Mouse (Mus musculus) heart, embryonic 15.5 days (tissue): Measurements from ENCODE around the gene 4930407I10Rik. TPM values are rescaled to one million over a fixed set of nuclear protein-coding genes. Genes with fewer than 3 reads are reported as not detected.

Experiments
- ATAC-seq: fragments of 200-750 bp; cut with Nextera tagmentation; replicated peaks from 2 replicates; pipeline ENCODE4 v1.8.0; 2017; ENCODE audit warnings: low read depth, moderate TSS enrichment; ENCODE audit not compliant: insufficient number of reproducible peaks, insufficient read depth, low FRiP score
- H3K27ac ChIP-seq: fragments of 300-500 bp; sonication (generic); 2 replicates; pipeline ENCODE4 v1.5.1; 2015; ENCODE audit warnings: mild to moderate bottlenecking, inconsistent platforms
- H3K27me3 ChIP-seq: fragments of 300-500 bp; sonication (generic); 2 replicates; pipeline ENCODE4 v1.6.1; 2015; ENCODE audit warnings: inconsistent platforms
- H3K36me3 ChIP-seq: fragments of 300-500 bp; sonication (generic); 2 replicates; pipeline ENCODE4 v1.6.1; 2015; ENCODE audit warnings: mild to moderate bottlenecking, inconsistent platforms
- H3K4me1 ChIP-seq: fragments of 300-500 bp; sonication (generic); replicated peaks from 2 replicates; pipeline ENCODE4 v1.6.1; 2015; ENCODE audit warnings: inconsistent platforms
- H3K4me2 ChIP-seq: fragments of 300-500 bp; sonication (generic); 2 replicates; pipeline ENCODE4 v1.6.1; 2015; ENCODE audit warnings: inconsistent platforms, mild to moderate bottlenecking, moderate library complexity
- H3K4me3 ChIP-seq: fragments of 300-500 bp; sonication (generic); 2 replicates; pipeline ENCODE4 v1.5.1; 2015; ENCODE audit warnings: mild to moderate bottlenecking, inconsistent platforms
- H3K9ac ChIP-seq: fragments of 300-500 bp; sonication (generic); 2 replicates; pipeline ENCODE4 v1.6.1; 2015; ENCODE audit warnings: mild to moderate bottlenecking, inconsistent platforms
- H3K9me3 ChIP-seq: fragments of 300-500 bp; sonication (generic); replicated peaks from 2 replicates; pipeline ENCODE4 v1.6.1; 2016; ENCODE audit warnings: inconsistent platforms
- WGBS: fragments of 180-500 bp; shearing (Covaris S2); methylation state at CpG from one replicate; pipeline ENCODE4 v1.1.7; 2015; ENCODE audit warnings: mixed read lengths; 5-methylcytosine and 5-hydroxymethylcytosine counted together
- polyA plus RNA-seq: library from polyadenylated mRNA; unstranded; fragments of >200 nt; fragmentation: Nextera tagmentation; extraction: Ambion mirVana; gene quantifications from 2 replicates; pipeline ENCODE4 v1.2.1, GENCODE M21; 2015

Gene 4930407I10Rik
- polyA plus RNA-seq, 1 experiment from 2014 or later: not detected

DNA sequence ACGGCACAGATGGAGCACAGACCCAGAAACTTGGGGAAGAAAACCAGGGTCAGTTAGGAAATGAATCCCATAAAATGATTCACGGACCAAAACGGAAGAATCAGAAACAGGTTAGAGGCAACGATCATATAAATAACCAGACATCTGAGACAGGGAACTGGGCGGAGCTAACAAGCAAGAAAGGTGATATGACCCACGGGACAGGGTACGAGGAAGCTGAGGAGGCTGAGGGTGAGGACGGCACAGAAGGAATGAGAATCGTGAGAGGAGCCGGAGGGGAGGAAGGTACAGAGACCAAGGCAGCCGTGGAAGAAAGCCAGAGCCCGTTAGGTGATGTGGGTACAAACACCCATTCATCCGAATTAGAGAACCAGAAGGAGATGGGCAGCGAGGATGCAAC lies 5.0 kb downstream of the 4930407I10Rik start:
- Histone ChIP-seq H3K9me3 (no peaks in the 10 kb centered on the region), H3K4me2 (no peak overlapping the region), H3K27ac (no peak overlapping the region), H3K9ac (no peak overlapping the region), H3K36me3 (no peaks in the 10 kb centered on the region), H3K27me3 (peaks cover 60% of the 10 kb centered on the region), H3K4me1 (no peaks in the 10 kb centered on the region), H3K4me3 (no peak overlapping the region)
- 59% methylated on average over 14 of the region's 14 CpGs for WGBS
- ATAC-seq: no peak

DNA sequence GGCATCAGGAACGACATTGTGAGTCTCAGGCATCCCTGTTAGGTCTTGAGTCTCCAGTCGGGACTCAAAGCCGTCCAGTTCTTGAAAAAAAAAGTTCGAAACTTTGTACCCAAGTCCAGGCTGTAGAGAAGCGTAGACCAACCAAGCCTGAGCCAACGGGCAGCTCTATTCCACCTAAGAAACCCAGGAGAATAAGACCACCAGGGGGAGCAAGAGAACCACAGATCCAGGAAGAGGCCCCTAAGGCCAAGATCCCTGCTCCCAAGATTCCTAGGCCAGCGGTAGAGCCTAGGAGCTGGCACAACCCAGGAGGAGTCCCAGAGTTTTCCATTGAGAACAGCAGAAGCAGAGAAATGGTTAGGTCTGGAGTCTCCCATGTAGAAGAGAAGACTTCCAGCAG lies 6.6 kb downstream of the 4930407I10Rik start:
- Histone ChIP-seq H3K4me2 (no peak overlapping the region), H3K9ac (no peak overlapping the region), H3K4me1 (peaks cover 5% of the 10 kb centered on the region; the same call in 1 of the 2 replicates), H3K4me3 (no peak overlapping the region), H3K27me3 (peaks cover 76% of the 10 kb centered on the region), H3K36me3 (no peaks in the 10 kb centered on the region), H3K9me3 (no peaks in the 10 kb centered on the region), H3K27ac (no peak overlapping the region)
- WGBS: 14% methylated on average over 7 of the region's 7 CpGs
- no peak for ATAC-seq

DNA sequence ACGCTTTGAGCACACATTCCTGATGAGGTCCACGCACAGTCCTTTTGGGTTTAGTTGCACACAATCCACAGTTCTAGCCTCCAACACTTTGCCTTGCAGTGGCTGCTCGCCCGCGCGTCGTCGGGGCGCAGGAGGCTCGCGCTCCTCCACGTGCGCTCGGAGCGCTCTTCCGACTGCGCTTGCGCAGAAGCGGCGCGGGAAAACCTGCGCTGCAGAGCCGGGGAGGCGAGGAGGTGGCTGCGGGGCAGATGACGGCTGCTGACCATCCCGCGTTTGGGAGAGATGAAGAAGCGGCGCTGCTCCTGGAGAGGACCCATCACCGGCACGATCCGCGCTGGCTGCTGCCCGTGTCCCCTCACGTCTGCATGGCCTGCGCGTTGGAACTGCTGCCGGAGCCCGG lies 10.9 kb downstream of the 4930407I10Rik start, which contains the start of gene Mei1:
Gene Mei1, plus strand, starts transcription at position 99 of the 400 bp plus-strand sequence.
- Histone ChIP-seq H3K4me3 (peak within 1 kb of the TSS; percentile 24), H3K27me3 (peaks cover 59% of the 10 kb centered on the region), H3K27ac (no peak within 1 kb of the TSS), H3K4me2 (peak within 1 kb of the TSS; percentile 49), H3K36me3 (no peaks in the 10 kb centered on the region), H3K4me1 (peaks cover 5% of the 10 kb centered on the region; the same call in 1 of the 2 replicates), H3K9ac (no peak within 1 kb of the TSS), H3K9me3 (no peaks in the 10 kb centered on the region)
- 18% methylated on average over 40 of the region's 40 CpGs for WGBS
- no peak for ATAC-seq

DNA sequence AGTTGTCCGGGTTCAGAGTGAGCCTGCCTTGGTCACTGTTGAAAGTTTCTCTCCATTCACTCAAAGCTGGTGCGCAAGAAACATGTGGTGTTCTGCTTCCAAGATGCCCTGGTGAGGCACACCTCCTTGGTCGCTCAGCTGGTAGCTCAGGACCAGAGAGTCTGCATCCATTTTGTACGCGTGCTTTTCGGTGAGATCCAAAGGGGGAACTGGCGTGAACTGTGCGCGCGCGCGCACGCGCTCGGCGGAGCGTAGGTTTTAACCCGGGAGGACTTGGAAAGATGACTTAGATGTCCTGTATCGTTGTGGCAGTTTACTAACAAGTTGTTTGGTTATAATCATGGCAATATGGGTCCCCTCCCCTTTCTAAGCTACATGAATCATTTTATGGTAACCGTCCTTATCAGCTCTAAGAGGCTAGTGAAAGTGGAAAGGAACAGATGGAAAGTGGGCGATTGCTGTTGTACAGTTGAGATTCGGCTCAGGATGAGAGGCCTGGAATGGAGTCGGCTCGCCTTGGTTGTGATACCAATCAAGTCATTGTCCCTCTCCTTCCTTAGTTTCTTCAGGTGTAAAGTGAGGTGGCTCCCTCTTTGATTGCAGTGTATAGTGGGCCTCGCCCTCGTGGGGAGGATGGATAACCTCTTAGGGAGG lies 13.0 kb downstream of the 4930407I10Rik start:
- Histone ChIP-seq H3K27me3 (peaks cover 50% of the 10 kb centered on the region), H3K4me1 (peaks cover 5% of the 10 kb centered on the region; the same call in 1 of the 2 replicates), H3K27ac (no peak overlapping the region), H3K9me3 (no peaks in the 10 kb centered on the region), H3K4me2 (no peak overlapping the region), H3K9ac (no peak overlapping the region), H3K4me3 (no peak overlapping the region), H3K36me3 (no peaks in the 10 kb centered on the region)
- no peak for ATAC-seq
- WGBS: 86% methylated on average over 26 of the region's 26 CpGs

DNA sequence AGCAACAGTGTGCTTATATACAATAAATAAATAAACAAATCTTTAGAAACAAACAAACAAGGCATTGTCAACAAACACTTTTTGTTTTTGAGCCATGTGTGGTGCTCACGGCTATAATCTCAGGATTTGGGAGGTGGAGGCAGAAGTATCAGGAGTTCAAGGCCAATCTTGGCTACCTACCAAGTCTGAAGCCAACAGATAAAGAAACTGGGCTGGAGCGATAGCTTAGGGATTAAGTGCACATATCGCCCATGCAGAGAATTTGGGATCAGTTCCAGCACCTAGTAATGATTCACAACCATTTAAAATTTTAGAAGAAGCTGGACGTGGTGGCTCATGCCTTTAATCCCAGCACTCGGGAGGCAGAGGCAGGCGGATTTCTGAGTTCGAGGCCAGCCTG lies 14.5 kb downstream of the 4930407I10Rik start:
- Histone ChIP-seq H3K27me3 (peaks cover 39% of the 10 kb centered on the region), H3K9me3 (no peaks in the 10 kb centered on the region), H3K36me3 (no peaks in the 10 kb centered on the region), H3K4me1 (peaks cover 5% of the 10 kb centered on the region; the same call in 1 of the 2 replicates), H3K4me2 (no peak overlapping the region), H3K27ac (no peak overlapping the region), H3K9ac (no peak overlapping the region), H3K4me3 (no peak overlapping the region)
- WGBS: 64% methylated on average over 7 of the region's 7 CpGs
- ATAC-seq: no peak

DNA sequence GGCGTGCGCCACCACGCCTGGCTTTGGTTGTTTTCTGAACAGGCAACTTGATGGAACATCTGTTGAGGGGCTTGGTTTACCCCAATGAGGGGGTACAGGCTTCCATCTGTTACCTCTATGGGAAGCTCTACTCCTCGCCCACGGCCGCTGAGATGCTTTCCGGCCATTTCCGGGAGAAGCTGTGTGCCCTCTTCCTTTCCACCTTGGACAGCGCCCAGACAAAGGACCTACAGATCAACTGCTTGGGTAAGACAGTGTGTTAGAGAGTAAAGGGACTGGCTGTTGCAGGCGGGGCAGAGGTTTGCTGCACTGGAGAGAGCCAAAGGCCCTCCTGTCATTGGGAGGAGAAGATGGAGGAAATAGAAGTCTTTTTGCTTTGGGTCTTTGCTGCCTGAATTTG lies 20.9 kb downstream of the 4930407I10Rik start:
- no peak overlapping the region for H3K4me2 ChIP-seq
- H3K4me1 ChIP-seq: no peaks in the 10 kb centered on the region
- ATAC-seq: no peak
- peaks cover 17% of the 10 kb centered on the region for H3K27me3 ChIP-seq
- H3K9ac ChIP-seq: no peak overlapping the region
- no peak overlapping the region for H3K4me3 ChIP-seq
- 46% methylated on average over 10 of the region's 10 CpGs for WGBS
- H3K27ac ChIP-seq: no peak overlapping the region
- H3K36me3 ChIP-seq: no peaks in the 10 kb centered on the region
- no peaks in the 10 kb centered on the region for H3K9me3 ChIP-seq

DNA sequence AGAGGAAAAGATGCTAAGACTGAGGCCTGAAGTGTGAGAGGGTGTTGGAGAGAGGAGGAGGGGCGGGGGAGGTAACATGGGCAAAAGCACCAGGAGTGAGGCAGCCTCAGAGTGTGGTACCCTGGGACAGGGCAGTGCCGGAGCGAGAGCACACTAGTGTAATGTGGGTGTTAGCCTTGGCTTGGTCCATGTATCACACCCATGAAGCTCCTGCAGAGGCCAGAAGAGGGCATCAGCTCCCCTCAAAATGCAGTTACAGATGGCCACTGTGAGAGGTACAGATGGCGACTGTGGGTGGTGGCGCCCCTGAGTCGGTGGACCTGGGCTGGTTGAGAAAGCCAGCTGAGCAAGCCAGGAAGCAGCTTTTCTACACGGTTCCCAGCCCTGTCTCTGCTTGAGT lies 22.2 kb downstream of the 4930407I10Rik start:
- no peak overlapping the region for H3K4me2 ChIP-seq
- peaks cover 23% of the 10 kb centered on the region for H3K27me3 ChIP-seq
- H3K36me3 ChIP-seq: no peaks in the 10 kb centered on the region
- no peaks in the 10 kb centered on the region for H3K4me1 ChIP-seq
- 21% methylated on average over 7 of the region's 7 CpGs for WGBS
- H3K27ac ChIP-seq: no peak overlapping the region
- no peaks in the 10 kb centered on the region for H3K9me3 ChIP-seq
- H3K9ac ChIP-seq: no peak overlapping the region
- no peak for ATAC-seq
- H3K4me3 ChIP-seq: no peak overlapping the region

DNA sequence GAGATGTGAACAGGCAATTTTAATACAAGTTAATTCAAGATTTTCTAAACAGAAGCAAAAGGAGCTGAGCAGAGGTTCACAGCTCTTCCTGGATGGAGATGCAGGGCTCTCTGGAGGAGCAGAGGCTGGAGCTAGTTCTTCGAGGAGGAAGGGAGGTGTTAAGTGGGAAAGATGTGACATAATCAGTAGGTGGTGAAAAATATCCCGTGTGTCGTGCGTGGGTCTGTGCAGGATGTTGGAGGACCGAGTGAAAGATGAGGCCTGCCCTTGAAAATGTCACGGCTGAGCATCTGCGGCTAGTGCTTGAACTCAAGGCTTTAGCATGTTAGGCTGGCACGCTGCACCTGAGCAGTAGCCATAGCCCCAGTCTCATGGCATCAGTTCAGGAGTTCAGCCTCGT lies 26.7 kb downstream of the 4930407I10Rik start:
- H3K9ac ChIP-seq: no peak overlapping the region
- no peak for ATAC-seq
- H3K4me2 ChIP-seq: no peak overlapping the region
- H3K4me3 ChIP-seq: no peak overlapping the region
- no peak overlapping the region for H3K27ac ChIP-seq
- peaks cover 32% of the 10 kb centered on the region for H3K27me3 ChIP-seq
- H3K4me1 ChIP-seq: no peaks in the 10 kb centered on the region
- WGBS: 70% methylated on average over 9 of the region's 9 CpGs
- H3K36me3 ChIP-seq: no peaks in the 10 kb centered on the region
- no peaks in the 10 kb centered on the region for H3K9me3 ChIP-seq

DNA sequence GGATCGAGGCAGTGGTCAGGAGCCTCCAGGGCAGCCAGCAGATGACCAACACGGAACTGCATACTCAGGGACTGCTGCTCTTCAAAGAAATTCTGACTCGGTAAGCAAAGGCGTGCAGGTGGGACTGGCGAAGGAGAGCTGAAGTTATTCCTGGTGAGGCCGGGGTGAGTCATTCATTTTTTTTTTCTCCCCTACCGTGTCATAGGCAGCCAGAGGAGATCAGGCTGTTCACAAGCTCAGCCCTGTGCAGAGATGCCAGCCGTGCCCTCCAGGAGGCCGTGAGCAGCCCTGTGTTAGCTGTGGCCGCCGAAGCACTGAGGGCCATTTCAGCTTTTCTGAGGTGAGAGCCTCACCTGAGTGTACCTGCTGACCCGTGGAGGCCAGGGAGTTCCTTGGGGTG lies 27.2 kb downstream of the 4930407I10Rik start:
- Histone ChIP-seq H3K4me1 (no peaks in the 10 kb centered on the region), H3K4me3 (no peak overlapping the region), H3K4me2 (no peak overlapping the region), H3K36me3 (no peaks in the 10 kb centered on the region), H3K27ac (no peak overlapping the region), H3K9ac (no peak overlapping the region), H3K9me3 (no peaks in the 10 kb centered on the region), H3K27me3 (peaks cover 29% of the 10 kb centered on the region)
- WGBS: 68% methylated on average over 12 of the region's 12 CpGs
- no peak for ATAC-seq

DNA sequence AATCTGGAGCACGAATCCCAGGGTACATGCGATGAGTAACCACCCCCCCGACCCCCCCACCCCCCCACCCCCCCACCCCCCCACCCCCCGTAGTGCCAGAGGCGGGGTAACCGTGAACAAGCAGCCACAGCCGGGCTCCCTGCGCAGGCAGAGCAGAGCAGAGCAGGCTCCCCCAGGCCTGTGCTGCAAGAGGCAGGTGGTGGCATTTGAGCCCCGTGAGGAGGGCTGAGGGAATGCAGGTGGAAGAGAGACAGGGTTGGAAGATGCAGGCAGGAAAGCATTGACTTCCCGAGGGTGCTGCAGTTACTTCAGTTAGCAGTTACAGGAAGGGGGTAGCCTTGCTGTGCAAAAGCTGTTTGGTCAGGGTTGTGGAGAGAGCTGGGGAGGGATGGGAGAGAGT lies 28.3 kb downstream of the 4930407I10Rik start:
- Histone ChIP-seq H3K27ac (no peak overlapping the region), H3K9me3 (no peaks in the 10 kb centered on the region), H3K4me2 (no peak overlapping the region), H3K4me1 (no peaks in the 10 kb centered on the region), H3K36me3 (no peaks in the 10 kb centered on the region), H3K9ac (no peak overlapping the region), H3K4me3 (no peak overlapping the region), H3K27me3 (peaks cover 26% of the 10 kb centered on the region)
- WGBS: 8% methylated on average over 10 of the region's 10 CpGs
- ATAC-seq: no peak

DNA sequence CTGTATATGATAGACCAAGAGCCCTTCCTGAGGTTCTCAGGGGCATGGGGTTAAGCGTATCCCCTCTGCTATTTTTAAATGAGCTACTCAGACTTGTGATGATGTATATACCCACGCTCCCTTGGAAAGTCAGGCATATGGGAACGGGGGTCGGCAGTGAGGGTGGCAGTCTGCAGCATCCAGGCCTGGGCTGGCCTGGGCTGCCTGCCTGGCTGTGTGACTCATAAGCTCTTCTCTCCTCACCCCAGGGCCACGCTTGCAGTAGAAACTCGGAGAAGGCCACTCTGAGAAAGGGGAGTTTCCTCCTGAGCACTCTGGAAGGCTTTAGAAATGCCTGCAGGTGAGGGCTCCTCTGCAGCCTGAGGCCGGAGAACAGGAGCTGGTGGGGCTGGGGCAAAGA lies 32.1 kb downstream of the 4930407I10Rik start:
- Histone ChIP-seq H3K9ac (no peak overlapping the region), H3K9me3 (no peaks in the 10 kb centered on the region), H3K27ac (no peak overlapping the region), H3K4me2 (no peak overlapping the region), H3K4me3 (no peak overlapping the region), H3K27me3 (peaks cover 22% of the 10 kb centered on the region), H3K36me3 (no peaks in the 10 kb centered on the region), H3K4me1 (no peaks in the 10 kb centered on the region)
- 62% methylated on average over 7 of the region's 7 CpGs for WGBS
- no peak for ATAC-seq

DNA sequence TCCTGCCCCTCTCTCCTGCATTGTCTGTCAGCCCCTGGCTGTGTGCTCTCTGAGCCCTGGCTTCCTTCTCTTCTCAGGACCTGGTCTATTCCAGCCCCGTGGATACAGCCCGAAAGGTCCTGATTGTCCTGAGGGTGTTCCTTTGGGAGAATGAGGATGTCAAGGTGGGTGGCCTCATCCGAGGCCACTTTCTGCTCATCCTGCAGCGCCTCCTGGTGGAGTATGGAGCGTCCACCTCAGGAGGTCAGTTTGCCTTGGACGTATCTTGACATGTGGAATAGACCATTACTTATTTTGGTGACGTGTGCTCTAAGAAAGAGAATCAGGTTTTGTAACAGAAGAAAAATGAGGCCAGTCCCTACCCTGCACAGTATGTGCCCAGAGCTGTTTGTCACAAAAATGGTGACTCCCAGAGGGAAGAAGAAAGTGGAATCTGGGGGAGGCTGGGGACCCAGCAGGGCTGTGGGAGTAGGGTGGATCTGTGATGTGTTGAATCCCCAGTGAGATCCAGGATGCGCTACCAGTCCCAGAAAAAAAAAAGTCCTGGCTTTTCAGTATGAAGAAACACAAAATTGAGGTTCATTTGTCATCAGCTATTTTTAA lies 48.1 kb downstream of the 4930407I10Rik start:
- Histone ChIP-seq H3K36me3 (no peaks in the 10 kb centered on the region), H3K9me3 (no peaks in the 10 kb centered on the region), H3K9ac (no peak overlapping the region), H3K27ac (no peak overlapping the region), H3K27me3 (peaks cover 16% of the 10 kb centered on the region; the same call in 1 of the 2 replicates), H3K4me1 (no peaks in the 10 kb centered on the region), H3K4me3 (no peak overlapping the region), H3K4me2 (no peak overlapping the region)
- ATAC-seq: no peak
- 22% methylated on average over 8 of the region's 8 CpGs for WGBS
